Mouse (Mus musculus) heart, embryonic 11.5 days (tissue): ENCODE results near the gene Ly6g6e. TPM values are rescaled to one million over a fixed set of nuclear protein-coding genes. Genes with fewer than 3 reads are reported as not detected.

Source experiments
- ATAC-seq: fragments of 200-750 bp; cut with Nextera tagmentation; replicated peaks from 2 replicates; pipeline ENCODE4 v1.8.0; 2017; ENCODE audit warnings: moderate library complexity; ENCODE audit not compliant: insufficient number of reproducible peaks, low FRiP score, low TSS enrichment
- H3K27ac ChIP-seq: fragments of 300-500 bp; sonication (generic); 2 replicates; pipeline ENCODE4 v1.5.1; 2014; ENCODE audit warnings: mild to moderate bottlenecking, low read depth, low read length
- H3K27me3 ChIP-seq: fragments of 300-500 bp; sonication (generic); 2 replicates; pipeline ENCODE4 v1.6.1; 2014; ENCODE audit warnings: mild to moderate bottlenecking, low read length, mixed read lengths; ENCODE audit not compliant: control insufficient read depth, insufficient read depth
- H3K36me3 ChIP-seq: fragments of 300-500 bp; sonication (generic); 2 replicates; pipeline ENCODE4 v1.6.1; 2014; ENCODE audit warnings: mild to moderate bottlenecking, low read length, moderate library complexity, mixed read lengths; ENCODE audit not compliant: control insufficient read depth, insufficient read depth
- H3K4me1 ChIP-seq: fragments of 300-500 bp; sonication (generic); 2 replicates; pipeline ENCODE4 v1.6.1; 2014; ENCODE audit warnings: low read length; ENCODE audit not compliant: control insufficient read depth, insufficient read depth
- H3K4me2 ChIP-seq: fragments of 300-500 bp; sonication (generic); 2 replicates; pipeline ENCODE4 v1.6.1; 2014; ENCODE audit warnings: mild to moderate bottlenecking, moderate library complexity
- H3K4me3 ChIP-seq: fragments of 300-500 bp; sonication (generic); 2 replicates; pipeline ENCODE4 v1.5.1; 2014; ENCODE audit warnings: low read depth, low read length
- H3K9ac ChIP-seq: fragments of 300-500 bp; sonication (generic); 2 replicates; pipeline ENCODE4 v1.6.1; 2014; ENCODE audit warnings: mild to moderate bottlenecking, low read depth, low read length, moderate library complexity
- H3K9me3 ChIP-seq: fragments of 300-500 bp; sonication (generic); replicated peaks from 2 replicates; pipeline ENCODE4 v1.6.1; 2016; ENCODE audit warnings: low read length; ENCODE audit not compliant: control insufficient read depth
- WGBS: fragments of 180-500 bp; shearing (Covaris S2); extraction: QIAGEN DNeasy Blood & Tissue Kit; methylation state at CpG from one replicate; pipeline ENCODE4 v1.1.7; 2014; ENCODE audit not compliant: insufficient replicate concordance; 5-methylcytosine and 5-hydroxymethylcytosine counted together
- polyA plus RNA-seq: library from polyadenylated mRNA; unstranded; fragments of >200 nt; fragmentation: Nextera tagmentation; extraction: Ambion mirVana; gene quantifications from 2 replicates; pipeline ENCODE4 v1.2.1, GENCODE M21; 2014

Gene Ly6g6e
- polyA plus RNA-seq, 1 experiment from 2014 or later, result 0.42 TPM

DNA sequence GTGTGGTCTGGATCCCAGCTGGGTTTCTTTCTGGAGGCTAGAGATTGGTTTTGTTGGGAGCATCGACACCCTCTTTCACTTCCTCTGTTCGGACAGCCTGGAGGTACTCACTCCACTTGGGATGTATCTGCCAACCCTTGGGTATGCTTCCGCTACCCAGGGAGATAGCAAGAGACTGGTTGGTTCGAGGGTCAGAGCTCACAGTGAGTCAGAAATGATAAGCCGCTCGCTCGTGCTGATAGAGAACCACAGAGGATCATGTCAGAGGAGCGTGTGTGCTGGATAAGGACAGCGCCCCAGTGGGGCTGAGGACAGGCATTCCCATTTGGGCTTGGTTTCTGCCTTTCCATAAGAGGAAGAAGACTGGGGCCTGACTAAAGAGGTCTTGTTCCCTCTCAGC lies 3.1 kb downstream of the Ly6g6e start:
- peak overlapping the region; percentile 55 for H3K4me2 ChIP-seq
- H3K9me3 ChIP-seq, result no peaks in the 10 kb centered on the region
- H3K36me3 ChIP-seq, result no peaks in the 10 kb centered on the region
- peak overlapping the region; percentile 17; the same call in 1 of the 2 replicates for H3K9ac ChIP-seq
- peaks cover 19% of the 10 kb centered on the region for H3K4me1 ChIP-seq
- WGBS, result 10% methylated on average over 9 of the region's 9 CpGs
- H3K27ac ChIP-seq, result 0 out of 2 replicates have a peak overlapping the region, but pooled peaks have one; percentile 15
- 0 out of 2 replicates have a peak overlapping the region, but pooled peaks have one; percentile 12 for H3K4me3 ChIP-seq
- ATAC-seq, result 0 out of 2 replicates have a peak, but pooled peaks have one; percentile 40
- no peaks in the 10 kb centered on the region for H3K27me3 ChIP-seq

DNA sequence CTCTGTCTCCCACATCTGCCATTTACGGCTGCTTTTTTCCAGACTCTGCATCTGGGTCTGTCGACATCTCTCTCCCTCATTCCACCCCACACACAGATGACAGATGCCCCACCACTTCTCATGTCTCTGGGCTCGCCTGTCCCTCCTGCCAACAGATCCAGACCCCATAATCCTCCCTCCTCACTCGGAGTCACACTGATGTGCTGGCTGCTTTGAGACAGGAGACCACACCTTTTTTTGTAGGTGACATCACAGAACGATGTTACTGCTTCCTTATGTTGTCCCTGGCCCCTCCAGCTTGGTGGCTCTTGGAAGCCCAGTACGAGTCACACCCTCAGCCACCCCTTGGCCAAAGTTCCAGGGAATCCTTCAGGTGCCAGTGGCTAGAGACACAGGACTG lies 3.5 kb downstream of the Ly6g6e start:
- Histone ChIP-seq H3K4me2 (peak overlapping the region; percentile 55), H3K4me1 (peaks cover 19% of the 10 kb centered on the region), H3K4me3 (no peak overlapping the region), H3K27me3 (no peaks in the 10 kb centered on the region), H3K36me3 (no peaks in the 10 kb centered on the region), H3K27ac (0 out of 2 replicates have a peak overlapping the region, but pooled peaks have one; percentile 15), H3K9ac (peak overlapping the region; percentile 17; the same call in 1 of the 2 replicates), H3K9me3 (no peaks in the 10 kb centered on the region)
- 34% methylated on average over 6 of the region's 6 CpGs for WGBS
- no peak for ATAC-seq

DNA sequence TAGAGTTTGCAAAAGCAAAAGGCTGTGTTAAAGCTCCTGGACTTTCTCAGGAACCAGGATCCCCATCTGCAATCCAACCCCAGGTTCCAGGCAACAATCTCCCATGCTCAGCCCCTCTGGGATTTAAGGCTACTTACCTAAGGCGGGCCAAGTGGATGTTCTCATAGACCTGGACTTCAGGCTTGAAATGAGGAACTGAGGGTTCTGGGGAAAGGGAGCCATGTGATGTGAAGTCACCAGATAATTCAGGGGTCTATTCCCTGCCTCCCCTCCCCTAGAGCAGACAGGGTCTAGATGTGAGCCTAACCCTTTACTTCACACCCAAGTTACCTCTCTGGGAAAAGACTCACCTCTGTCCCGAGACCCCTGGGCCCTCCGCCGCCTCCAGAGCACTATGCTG lies 4.0 kb downstream of the Ly6g6e start:
- Histone ChIP-seq H3K4me1 (peaks cover 19% of the 10 kb centered on the region), H3K4me3 (no peak overlapping the region), H3K4me2 (no peak overlapping the region), H3K27me3 (no peaks in the 10 kb centered on the region), H3K36me3 (no peaks in the 10 kb centered on the region), H3K9me3 (no peaks in the 10 kb centered on the region), H3K27ac (no peak overlapping the region), H3K9ac (no peak overlapping the region)
- 88% methylated on average over 4 of the region's 4 CpGs for WGBS
- ATAC-seq, result no peak

DNA sequence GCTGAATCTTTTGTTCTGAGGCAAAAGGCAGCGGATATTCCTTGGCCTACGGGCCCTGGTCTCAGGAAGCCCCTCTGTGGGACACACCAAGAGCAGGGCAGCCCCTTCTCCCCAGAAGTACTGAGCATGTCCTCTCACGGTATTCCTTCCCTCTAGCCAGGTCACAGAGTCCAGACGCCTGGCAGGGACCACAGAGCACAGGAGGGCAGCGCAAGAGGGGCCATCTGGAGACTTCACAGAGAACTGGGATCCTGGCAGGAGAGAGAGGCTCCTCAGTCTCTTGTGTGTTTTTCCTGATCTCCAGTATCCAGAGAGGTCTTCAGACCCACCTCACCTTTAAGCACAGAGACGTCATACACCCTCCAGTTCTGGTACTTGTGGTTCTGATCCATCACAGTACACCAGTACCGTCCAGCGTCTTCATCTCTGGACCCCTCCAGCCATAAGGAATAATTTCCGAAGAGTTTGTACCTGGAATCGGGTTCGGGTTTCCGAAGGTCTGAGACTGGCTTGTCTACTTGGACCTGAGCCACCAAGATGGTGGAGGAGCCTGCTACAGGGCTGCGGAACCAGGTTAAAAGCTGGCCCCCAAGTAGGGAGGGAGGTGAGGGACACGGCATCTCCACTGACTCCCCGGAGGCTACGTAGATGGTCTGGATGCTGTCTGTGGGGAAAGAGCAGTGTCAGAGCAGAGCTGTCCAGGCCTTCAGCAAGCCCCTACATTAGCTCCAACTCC lies 6.3 kb downstream of the Ly6g6e start:
- H3K9ac ChIP-seq, result 0 out of 2 replicates have a peak overlapping the region, but pooled peaks have one; percentile 16

DNA sequence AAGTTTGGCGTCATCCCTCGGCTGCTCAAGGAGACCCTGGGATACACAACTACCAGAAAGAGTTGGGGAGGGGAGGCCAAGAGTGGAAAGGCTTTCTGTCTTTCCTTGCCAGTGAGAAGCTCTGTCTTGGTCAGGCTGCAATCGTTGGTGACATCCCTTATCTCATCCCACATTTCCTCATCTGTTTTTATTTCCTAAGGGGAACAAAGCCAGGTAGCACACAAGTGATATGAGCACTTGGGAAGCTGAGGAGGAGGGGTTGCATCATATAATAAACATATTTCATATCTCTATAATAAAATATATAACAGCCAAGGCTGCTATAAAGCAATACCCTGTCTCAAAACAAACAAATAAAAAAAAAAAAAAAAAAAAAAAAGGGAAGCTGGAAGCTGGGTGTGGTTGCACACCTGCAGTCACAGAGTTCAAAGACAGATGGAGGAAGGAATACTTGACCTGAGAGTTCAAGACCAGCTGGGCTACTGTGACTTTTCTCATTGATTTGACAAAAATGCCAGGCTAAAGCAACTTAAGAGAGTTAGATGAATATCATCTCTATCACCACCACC lies 7.3 kb downstream of the Ly6g6e start:
- Histone ChIP-seq H3K9me3 (no peaks in the 10 kb centered on the region), H3K9ac (no peak overlapping the region), H3K36me3 (no peaks in the 10 kb centered on the region), H3K4me2 (no peak overlapping the region), H3K27ac (no peak overlapping the region), H3K4me3 (no peak overlapping the region), H3K27me3 (no peaks in the 10 kb centered on the region), H3K4me1 (peaks cover 8% of the 10 kb centered on the region)
- WGBS, result 57% methylated on average over 3 of the region's 3 CpGs
- ATAC-seq, result no peak

More for the DNA sequence above, 6.3 kb downstream of the Ly6g6e start:
- peaks cover 11% of the 10 kb centered on the region for H3K4me1 ChIP-seq
- H3K9me3 ChIP-seq, result no peaks in the 10 kb centered on the region
- no peak overlapping the region for H3K27ac ChIP-seq
- no peak overlapping the region for H3K4me3 ChIP-seq
- no peaks in the 10 kb centered on the region for H3K36me3 ChIP-seq
- no peaks in the 10 kb centered on the region for H3K27me3 ChIP-seq
- no peak overlapping the region for H3K4me2 ChIP-seq
- ATAC-seq, result no peak
- WGBS, result 79% methylated on average over 16 of the region's 16 CpGs

DNA sequence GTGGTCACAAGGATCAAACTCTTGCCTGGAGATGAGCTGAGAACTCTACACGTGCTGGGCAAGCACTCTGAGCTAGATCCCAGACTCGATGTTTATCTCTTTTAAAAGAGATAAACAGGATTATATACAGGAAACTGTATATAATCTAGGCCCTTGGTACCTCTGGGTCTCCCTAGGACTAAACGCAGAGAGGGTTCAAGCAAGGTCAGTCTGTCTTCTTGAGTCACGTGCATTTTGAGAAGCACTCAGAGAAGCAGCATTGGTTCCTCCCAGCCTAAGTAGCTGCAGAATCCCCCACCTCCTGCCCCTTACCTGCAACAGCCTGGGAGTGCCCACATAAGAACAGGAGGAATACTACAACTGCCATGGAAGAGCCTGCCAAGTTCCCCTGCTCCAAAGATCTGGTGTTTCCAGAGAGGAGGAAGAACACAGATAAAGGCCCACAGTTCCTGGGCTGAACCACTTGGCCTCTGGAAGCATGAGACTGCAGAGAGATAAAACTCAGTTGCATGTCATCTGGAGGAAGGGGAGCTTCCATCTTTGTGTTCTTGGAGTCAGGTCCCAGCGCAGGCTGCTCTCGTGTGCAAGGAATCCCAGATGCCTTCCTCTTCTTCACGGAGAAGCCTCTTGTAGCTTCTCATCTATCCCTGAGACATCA lies 8.6 kb downstream of the Ly6g6e start, which contains the start of gene Ly6g6f:
Gene Ly6g6f (minus strand): TSS at position 403 of the 658 bp plus-strand sequence.
- H3K27ac ChIP-seq, result no peak within 1 kb of the TSS
- no peaks in the 10 kb centered on the region for H3K27me3 ChIP-seq
- no peak for ATAC-seq
- no peak within 1 kb of the TSS for H3K4me2 ChIP-seq
- H3K4me3 ChIP-seq, result no peak within 1 kb of the TSS
- no peaks in the 10 kb centered on the region for H3K36me3 ChIP-seq
- H3K9me3 ChIP-seq, result no peaks in the 10 kb centered on the region
- H3K9ac ChIP-seq, result no peak within 1 kb of the TSS
- H3K4me1 ChIP-seq, result peaks cover 6% of the 10 kb centered on the region
- 59% methylated on average over 7 of the region's 7 CpGs for WGBS

DNA sequence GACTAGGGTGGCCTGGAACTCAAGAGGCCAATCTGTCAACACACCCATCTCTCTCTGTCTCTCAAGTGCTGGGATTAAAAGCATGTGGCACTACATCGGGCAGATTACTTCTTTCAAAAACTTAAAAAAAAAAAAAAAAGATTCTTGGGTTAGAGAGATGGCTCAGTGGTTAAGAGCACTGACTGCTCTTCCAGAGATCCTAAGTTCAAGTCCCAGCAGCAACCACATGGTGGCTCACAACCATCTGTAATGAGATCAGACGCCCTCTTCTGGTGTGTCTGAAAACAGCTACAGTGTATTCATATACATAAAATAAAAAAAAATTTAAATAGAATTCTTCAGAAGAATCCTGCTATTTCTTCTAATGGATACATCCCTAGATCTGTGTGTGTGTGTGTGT lies 11.4 kb downstream of the Ly6g6e start:
- ATAC-seq, result no peak
- peaks cover 9% of the 10 kb centered on the region for H3K4me1 ChIP-seq
- no peaks in the 10 kb centered on the region for H3K27me3 ChIP-seq
- H3K36me3 ChIP-seq, result peaks cover 13% of the 10 kb centered on the region
- no peak overlapping the region for H3K27ac ChIP-seq
- 48% methylated on average over 2 of the region's 2 CpGs for WGBS
- H3K4me3 ChIP-seq, result no peak overlapping the region
- H3K9ac ChIP-seq, result no peak overlapping the region
- no peaks in the 10 kb centered on the region for H3K9me3 ChIP-seq
- H3K4me2 ChIP-seq, result no peak overlapping the region

DNA sequence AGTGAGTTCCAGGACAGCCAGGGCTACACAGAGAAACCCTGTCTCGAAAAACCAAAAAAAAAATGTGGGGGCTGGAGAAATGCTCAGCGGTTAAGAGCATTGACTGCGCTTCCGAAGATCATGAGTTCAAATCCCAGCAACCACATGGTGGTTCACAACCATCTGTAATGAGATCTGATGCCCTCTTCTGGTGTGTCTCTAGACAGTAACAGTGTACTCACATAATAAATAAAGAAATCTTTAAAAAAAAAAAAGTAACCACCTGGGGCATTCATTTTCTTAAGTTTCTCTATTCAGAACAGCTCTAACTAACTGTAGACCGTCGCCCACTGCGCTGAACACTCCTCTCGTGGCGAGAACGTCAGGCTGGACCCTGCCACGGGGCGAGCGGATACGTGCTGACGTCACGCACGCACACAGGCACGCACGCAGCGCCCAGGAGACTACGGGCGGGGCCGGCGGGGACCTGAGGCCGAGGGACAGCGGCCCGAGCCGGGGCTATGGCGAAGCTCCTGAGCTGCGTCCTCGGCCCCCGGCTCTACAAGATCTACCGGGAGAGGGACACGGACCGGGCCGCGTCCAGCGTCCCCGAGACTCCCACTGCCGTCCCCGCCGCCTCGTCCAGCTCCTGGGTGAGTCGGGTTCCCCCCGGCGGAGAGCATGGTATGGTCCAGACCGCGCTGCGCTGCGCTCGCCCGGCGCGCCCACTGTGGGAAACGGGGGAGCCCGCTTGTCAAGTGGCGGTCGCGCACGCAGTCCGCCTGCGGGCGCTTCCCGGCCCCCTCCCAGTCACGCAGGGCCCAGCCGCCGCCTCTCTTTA lies 12.3 kb downstream of the Ly6g6e start, which contains the start of gene Abhd16a:
Gene Abhd16a (plus strand): TSS at position 439 of the 820 bp plus-strand sequence.
- Histone ChIP-seq H3K27ac (peak within 1 kb of the TSS; percentile 96), H3K27me3 (no peaks in the 10 kb centered on the region), H3K4me3 (peak within 1 kb of the TSS; percentile 69), H3K4me2 (peak within 1 kb of the TSS; percentile 84), H3K9ac (peak within 1 kb of the TSS; percentile 97), H3K4me1 (peaks cover 9% of the 10 kb centered on the region), H3K36me3 (peaks cover 13% of the 10 kb centered on the region), H3K9me3 (no peaks in the 10 kb centered on the region)
- WGBS, result 2% methylated on average over 67 of the region's 67 CpGs
- peak; percentile 97 for ATAC-seq
